In genomic region chr9:62540166-62540565, GRCm38 (mm10) we compare ENCODE assay signal across 13 mouse cellular contexts. TPM values are rescaled to one million over a fixed set of nuclear protein-coding genes. Genes with fewer than 3 reads are reported as not detected.
A peak's percentile ranks its signal among the peaks of the same experiment; 100 is the strongest.
DNase-seq lines count a peak whose midpoint lies in the region; ATAC-seq and TF ChIP-seq lines count a peak whose summit lies in the region.
"Had no signal": no experiment of that assay in that cellular context is flagged by ENCODE, and none has a peak within 500 bp of the region (broad histone marks: within the 10 kb centered on the region; RNA-seq: fewer than 3 reads in every experiment).

No protein-coding gene starts in this region.

- H3K4me3 ChIP-seq in E14TG2a.4 (replicated peaks; ENCODE audit: low read length) (peak overlapping the region; percentile 60), ES-E14 (ENCODE audit: insufficient read depth in 1 of 2, low read depth in 1 of 2, low read length in 2 of 2, poor library complexity in 1 of 2, severe bottlenecking in 1 of 2) (no peak overlapping the region; a peak in 1 of 4 replicates)
- H3K4me3 ChIP-seq in forebrain, embryonic 14.5 days (ENCODE audit: low read depth, low read length): no peak overlapping the region
- no peak overlapping the region for H3K4me3 ChIP-seq in hindbrain, embryonic 16.5 days (ENCODE audit: low read length)
- no peak overlapping the region for H3K4me3 ChIP-seq in heart, embryonic 10.5 days
- H3K4me3 ChIP-seq: neural tube, embryonic 12.5 days had no signal

- no peak overlapping the region for H3K27ac ChIP-seq in ES-E14 (ENCODE audit: insufficient read depth, low read depth, low read length, poor library complexity, severe bottlenecking)
- H3K27ac ChIP-seq in forebrain, embryonic 14.5 days (ENCODE audit: low read depth, low read length): peak overlapping the region; percentile 95
- H3K27ac ChIP-seq in hindbrain, embryonic 16.5 days (ENCODE audit: low read depth, low read length): peak overlapping the region; percentile 87
- no peak overlapping the region for H3K27ac ChIP-seq in heart, embryonic 10.5 days

- H3K36me3 ChIP-seq in E14TG2a.4 (ENCODE audit: insufficient read depth, low read length): no peaks in the 10 kb centered on the region
- no peaks in the 10 kb centered on the region for H3K36me3 ChIP-seq in ES-E14 (ENCODE audit: control insufficient read depth, insufficient read depth, low read length, poor library complexity, severe bottlenecking)
- no peaks in the 10 kb centered on the region for H3K36me3 ChIP-seq in forebrain, embryonic 14.5 days (ENCODE audit: control insufficient read depth, insufficient read depth, low read length)
- H3K36me3 ChIP-seq in hindbrain, embryonic 16.5 days (ENCODE audit: control insufficient read depth, insufficient read depth, low read length): no peaks in the 10 kb centered on the region
- H3K36me3 ChIP-seq in heart, embryonic 10.5 days: no peaks in the 10 kb centered on the region
- H3K36me3 ChIP-seq: neural tube, embryonic 12.5 days had no signal

- H3K4me1 ChIP-seq in E14TG2a.4 (replicated peaks; ENCODE audit: low read depth, low read length) (peaks cover 71% of the 10 kb centered on the region), ES-E14 (ENCODE audit: control insufficient read depth in 2 of 2, insufficient read depth in 2 of 2, low read length in 2 of 2, poor library complexity in 1 of 2) (peaks cover 4 to 18% of the 10 kb centered on the region in 2 experiments; a peak in 2 of 4 replicates)
- peaks cover 58% of the 10 kb centered on the region for H3K4me1 ChIP-seq in forebrain, embryonic 14.5 days (ENCODE audit: control insufficient read depth, insufficient read depth, low read length)
- H3K4me1 ChIP-seq in hindbrain, embryonic 16.5 days (ENCODE audit: control insufficient read depth, insufficient read depth, low read depth, low read length): peaks cover 51% of the 10 kb centered on the region
- H3K4me1 ChIP-seq in heart, embryonic 10.5 days: peaks cover 23% of the 10 kb centered on the region

- H3K9ac ChIP-seq in ES-E14 (ENCODE audit: insufficient read depth, low read depth, low read length, poor library complexity, severe bottlenecking): peak overlapping the region; percentile 54; the same call in 1 of the 2 replicates
- H3K9ac ChIP-seq in forebrain, embryonic 14.5 days (ENCODE audit: low read length): peak overlapping the region; percentile 0; the same call in 1 of the 2 replicates
- peak overlapping the region; percentile 13; the same call in 1 of the 2 replicates for H3K9ac ChIP-seq in hindbrain, embryonic 16.5 days (ENCODE audit: low read depth, low read length)
- H3K9ac ChIP-seq: neural tube, embryonic 12.5 days had no signal

- peaks cover 60% of the 10 kb centered on the region for H3K27me3 ChIP-seq in E14TG2a.4 (ENCODE audit: insufficient read depth, low read length)
- no peaks in the 10 kb centered on the region for H3K27me3 ChIP-seq in forebrain, embryonic 14.5 days (replicated peaks; ENCODE audit: control insufficient read depth, insufficient read depth, low read length)
- no peaks in the 10 kb centered on the region for H3K27me3 ChIP-seq in hindbrain, embryonic 16.5 days (replicated peaks; ENCODE audit: control insufficient read depth, insufficient read depth, low read length)
- H3K27me3 ChIP-seq in heart, embryonic 10.5 days (ENCODE audit: insufficient read depth, poor library complexity, severe bottlenecking): peaks cover 79% of the 10 kb centered on the region
- H3K27me3 ChIP-seq: neural tube, embryonic 12.5 days had no signal

- TF ChIP-seq CTCF in E14TG2a.4 (conservative IDR thresholded peaks at IDR 0.05; ENCODE audit: low read length): no peak

- DNase-seq in ES-E14 (ENCODE audit: low read depth, low spot score): no peak
- no peak for DNase-seq in forebrain, embryonic 14.5 days (ENCODE audit: low spot score)
- DNase-seq in heart, embryonic 10.5 days (ENCODE audit: low spot score): no peak
- DNase-seq in thymus, adult 18-20 months: no peak
- DNase-seq in embryo, embryonic 10.5 days (ENCODE audit: low spot score): no peak
- DNase-seq: embryo, embryonic 11 days; heart, postnatal 36 days; kidney, adult 2 months; spleen, adult 18-20 months had no signal

- H3K9me3 ChIP-seq in E14TG2a.4 (ENCODE audit: low read length): no peaks in the 10 kb centered on the region
- no peaks in the 10 kb centered on the region for H3K9me3 ChIP-seq in ES-E14 (ENCODE audit: control insufficient read depth, insufficient read depth, low read depth, low read length)
- H3K9me3 ChIP-seq in forebrain, embryonic 14.5 days (replicated peaks; ENCODE audit: control insufficient read depth, low read length): no peaks in the 10 kb centered on the region
- no peaks in the 10 kb centered on the region for H3K9me3 ChIP-seq in hindbrain, embryonic 16.5 days (ENCODE audit: control insufficient read depth, low read length)
- no peaks in the 10 kb centered on the region for H3K9me3 ChIP-seq in heart, embryonic 10.5 days
- H3K9me3 ChIP-seq: neural tube, embryonic 12.5 days had no signal

- no peak overlapping the region for H3K4me2 ChIP-seq in forebrain, embryonic 14.5 days (ENCODE audit: low read length)
- H3K4me2 ChIP-seq in hindbrain, embryonic 16.5 days (ENCODE audit: low read length): no peak overlapping the region; the same call in 1 of the 2 replicates
- H3K4me2 ChIP-seq: neural tube, embryonic 12.5 days had no signal

- in situ Hi-C loops in ES-E14 (cut with MboI; ENCODE audit: low sequenced_read_pairs in 2 of 2, unreplicated experiment in 2 of 2): no loop called here

- ATAC-seq in forebrain, embryonic 14.5 days: no peak
- ATAC-seq in hindbrain, embryonic 16.5 days: no peak
- ATAC-seq: Patski had no signal

- WGBS in forebrain, embryonic 14.5 days: 76% methylated on average over 9 of the region's 9 CpGs
- WGBS in hindbrain, embryonic 16.5 days: 77% methylated on average over 9 of the region's 9 CpGs
- WGBS in heart, embryonic 10.5 days: 74% methylated on average over 9 of the region's 9 CpGs

TF ChIP-seq in ES-E14, 5 proteins besides CTCF, POLR2A, EP300 and RAD21:
- TF ChIP-seq HCFC1 (IDR thresholded peaks at IDR 0.05; ENCODE audit: borderline replicate concordance, insufficient read depth, low read length): no peak
- 0 out of 2 replicates have a peak, but pooled peaks have one; percentile 10 for TF ChIP-seq ZNF384 (IDR thresholded peaks at IDR 0.05; ENCODE audit: low read depth, low read length)

RNA-seq across cellular contexts. Expression of gene Coro2b, which starts 3.3 kb away (rescaled TPM):
- total RNA-seq in ES-E14 (2012; rRNA removed): 4.8 and 6.2 TPM in 2 replicates
- polyA plus RNA-seq in forebrain, embryonic 14.5 days (2014; fragmentation: Nextera tagmentation; extraction: Ambion mirVana): 29.0 and 33.2 TPM in 2 replicates
- 37.5 and 46.2 TPM in 2 replicates for polyA plus RNA-seq in hindbrain, embryonic 16.5 days (2015; fragmentation: Nextera tagmentation; extraction: Ambion mirVana)
- polyA plus RNA-seq in heart, embryonic 10.5 days (2016; fragmentation: Nextera tagmentation; extraction: Ambion mirVana): 6.0 and 6.3 TPM in 2 replicates

Comparison
In these comparisons a context has a peak if more than half of its experiments do, and no peak if none do; other contexts are left out.
1. H3K27ac ChIP-seq: peak in forebrain, embryonic 14.5 days (single experiment) and hindbrain, embryonic 16.5 days (single experiment); none in ES-E14 (single experiment) and heart, embryonic 10.5 days (single experiment).
2. H3K9ac ChIP-seq: peak in every context shown above with its lines; median percentile 54 in ES-E14; 13 in hindbrain, embryonic 16.5 days; 0 in forebrain, embryonic 14.5 days.